Mouse (Mus musculus): ENCODE measurements around the gene Popdc3. TPM values are rescaled to one million over a fixed set of nuclear protein-coding genes. Genes with fewer than 3 reads are reported as not detected.

The Popdc3 gene
- polyA plus RNA-seq, 1 experiment: 0.22 TPM

Other genes starting within 250 kb of the Popdc3 start
- 6.4 and 6.9 TPM in 2 replicates for gene Prep, start 110.9 kb upstream of the Popdc3 start, polyA plus RNA-seq (2012; rRNA removed)
- gene Bves, start 157.7 kb downstream of the Popdc3 start, polyA plus RNA-seq (2012; rRNA removed): 1.2 TPM in 2 replicates

Data from frontal cortex, adult 2 months (tissue).